Mouse (Mus musculus) right cerebral cortex, postnatal 4 days (tissue): ENCODE measurements around the gene Abcc2.

Experiments
- DNase-seq: peaks from one replicate; pipeline ENCODE4 v3.0.0-alpha.2; 2022

The Abcc2 gene

DNA sequence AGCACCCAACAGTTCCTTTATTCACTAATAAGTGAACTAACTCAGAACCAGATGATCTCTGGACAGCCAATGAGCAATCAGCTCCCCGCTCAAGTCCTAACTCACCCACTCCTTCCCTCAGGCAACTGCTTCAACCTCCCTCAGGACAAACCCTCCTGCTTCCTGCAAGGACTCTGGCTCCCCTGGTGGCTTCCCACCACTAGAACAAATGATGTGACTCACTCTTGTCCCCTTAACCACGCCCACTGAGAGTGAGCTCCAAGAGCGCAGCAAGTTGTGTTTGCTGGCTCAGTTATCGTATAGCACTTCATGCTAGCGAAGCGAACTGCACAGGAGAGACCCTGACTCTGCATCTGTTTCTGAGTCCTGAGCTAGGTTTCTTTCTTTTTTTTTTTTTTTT lies 75.4 kb downstream of the Abcc2 start:
- DNase-seq: no peak

DNA sequence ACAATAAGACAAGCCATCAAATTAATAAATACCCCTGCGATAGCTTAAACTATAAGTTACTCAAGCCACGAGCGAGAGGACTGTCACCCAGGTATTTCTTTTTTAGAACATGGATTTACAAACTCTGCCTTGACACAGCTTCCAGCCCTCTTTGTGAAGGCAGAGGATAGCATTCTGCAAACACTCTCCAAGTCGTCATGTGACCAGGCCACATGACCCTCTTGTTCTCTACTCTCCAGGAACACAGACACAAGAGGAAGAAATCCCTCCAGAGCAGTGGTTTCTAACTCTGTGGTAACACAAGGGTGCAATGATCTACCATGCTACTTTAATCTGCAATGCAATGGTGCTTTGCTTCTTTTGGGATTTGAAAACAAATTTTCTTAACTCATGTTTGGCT lies 88.4 kb downstream of the Abcc2 start:
- DNase-seq: no peak

DNA sequence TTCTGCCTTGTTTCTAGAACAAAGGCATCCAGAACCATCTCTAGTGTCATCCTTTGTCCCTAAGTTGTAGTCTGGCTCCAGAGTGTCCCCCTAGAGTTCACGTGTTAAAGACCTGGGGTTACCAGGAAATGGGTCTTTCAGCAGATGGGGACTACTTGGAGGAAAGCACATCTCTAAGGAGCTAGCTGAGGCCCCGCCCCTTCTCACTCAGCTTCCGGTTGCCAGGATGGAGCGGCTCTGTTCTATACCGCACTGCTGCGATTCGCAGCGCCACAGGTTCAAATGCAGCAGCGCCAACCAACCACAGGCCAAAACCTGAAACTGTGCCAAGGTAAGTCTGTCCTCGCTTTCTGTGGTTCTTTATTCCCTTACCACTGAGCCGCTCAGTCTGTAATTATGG lies 92.4 kb downstream of the Abcc2 start:
- no peak for DNase-seq

DNA sequence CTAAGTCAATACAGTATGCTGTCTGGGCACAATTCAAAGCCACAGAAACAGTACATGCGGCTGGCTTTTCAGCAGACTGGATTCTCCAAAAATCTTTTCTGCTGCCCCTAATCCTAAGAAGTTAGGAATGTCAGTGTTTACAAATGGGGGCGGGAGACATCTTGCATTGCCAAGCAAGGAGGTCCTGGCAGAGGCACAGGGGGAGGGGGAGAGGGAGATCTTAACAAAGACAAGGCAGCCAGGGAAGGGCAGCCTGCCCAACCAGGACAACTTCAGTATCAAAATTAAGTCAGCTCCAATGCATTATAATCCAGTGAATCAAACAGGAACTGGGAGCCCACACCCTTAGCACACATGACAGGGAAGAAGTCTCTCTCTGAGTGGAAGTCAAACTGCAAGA lies 94.0 kb downstream of the Abcc2 start:
- DNase-seq: peak; percentile 45

DNA sequence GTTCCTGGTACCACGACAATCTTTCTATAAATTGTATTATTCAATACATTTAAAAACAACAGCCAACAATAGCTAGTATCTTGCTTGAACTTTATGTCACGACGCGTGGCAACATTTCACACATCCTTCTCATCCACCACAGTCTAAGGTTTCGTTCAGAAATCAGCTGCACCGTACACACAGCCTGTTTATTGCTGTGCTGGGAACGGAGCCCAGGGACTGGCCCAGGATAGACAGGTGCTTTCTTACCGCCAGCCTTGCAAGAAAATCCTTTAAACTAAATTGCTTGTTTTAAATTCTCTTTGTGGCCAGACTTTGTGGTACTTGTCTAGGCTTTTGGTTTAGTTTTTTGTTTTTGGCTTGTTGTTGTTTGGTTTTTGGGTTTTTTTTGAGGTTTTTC lies 95.4 kb downstream of the Abcc2 start:
- DNase-seq: no peak

DNA sequence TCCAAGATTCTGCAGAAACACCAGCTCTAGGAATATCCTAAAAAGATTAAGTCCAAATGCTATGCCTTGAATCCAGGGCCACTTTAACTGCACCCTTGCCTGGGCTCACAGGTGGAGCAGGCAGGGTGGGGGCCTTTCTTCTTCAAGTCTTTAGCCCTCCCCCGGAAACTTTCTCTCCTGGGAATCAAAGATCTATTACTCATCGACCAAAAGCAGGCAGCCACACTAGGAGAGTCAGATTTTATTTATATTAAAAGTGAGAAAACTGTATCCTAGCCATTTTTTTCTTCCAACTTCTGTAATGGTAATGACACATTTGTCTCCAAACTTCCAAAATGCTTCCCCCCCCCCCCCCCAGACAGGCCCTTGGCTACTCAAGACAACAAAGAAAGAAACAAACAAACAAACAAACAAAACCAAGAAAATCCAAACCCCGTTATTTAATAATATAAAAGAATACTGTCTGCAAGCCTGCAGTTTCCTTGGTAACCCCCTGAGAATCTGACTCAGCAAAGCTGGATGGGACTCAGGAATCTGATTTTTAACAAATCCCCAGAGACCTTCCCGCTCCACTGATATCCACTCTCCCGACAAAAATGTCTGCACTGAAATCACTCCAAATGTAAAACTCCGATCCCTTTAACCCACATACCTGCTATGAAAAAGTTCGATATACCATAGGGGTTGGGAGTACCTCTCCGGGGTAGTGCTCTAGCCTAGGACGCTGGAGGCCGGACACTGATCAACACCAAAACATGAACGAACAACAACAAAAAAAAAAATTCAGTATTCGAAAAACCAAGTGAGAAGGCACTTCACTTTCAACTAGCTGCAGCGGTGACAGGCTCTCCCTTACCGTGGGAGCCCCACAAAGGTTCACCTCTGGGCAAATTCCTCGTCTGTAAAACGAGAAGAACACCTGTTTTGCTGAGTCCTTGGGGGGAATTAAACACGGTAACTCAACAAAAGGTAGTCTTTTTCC lies 96.4 kb downstream of the Abcc2 start:
- DNase-seq: no peak

DNA sequence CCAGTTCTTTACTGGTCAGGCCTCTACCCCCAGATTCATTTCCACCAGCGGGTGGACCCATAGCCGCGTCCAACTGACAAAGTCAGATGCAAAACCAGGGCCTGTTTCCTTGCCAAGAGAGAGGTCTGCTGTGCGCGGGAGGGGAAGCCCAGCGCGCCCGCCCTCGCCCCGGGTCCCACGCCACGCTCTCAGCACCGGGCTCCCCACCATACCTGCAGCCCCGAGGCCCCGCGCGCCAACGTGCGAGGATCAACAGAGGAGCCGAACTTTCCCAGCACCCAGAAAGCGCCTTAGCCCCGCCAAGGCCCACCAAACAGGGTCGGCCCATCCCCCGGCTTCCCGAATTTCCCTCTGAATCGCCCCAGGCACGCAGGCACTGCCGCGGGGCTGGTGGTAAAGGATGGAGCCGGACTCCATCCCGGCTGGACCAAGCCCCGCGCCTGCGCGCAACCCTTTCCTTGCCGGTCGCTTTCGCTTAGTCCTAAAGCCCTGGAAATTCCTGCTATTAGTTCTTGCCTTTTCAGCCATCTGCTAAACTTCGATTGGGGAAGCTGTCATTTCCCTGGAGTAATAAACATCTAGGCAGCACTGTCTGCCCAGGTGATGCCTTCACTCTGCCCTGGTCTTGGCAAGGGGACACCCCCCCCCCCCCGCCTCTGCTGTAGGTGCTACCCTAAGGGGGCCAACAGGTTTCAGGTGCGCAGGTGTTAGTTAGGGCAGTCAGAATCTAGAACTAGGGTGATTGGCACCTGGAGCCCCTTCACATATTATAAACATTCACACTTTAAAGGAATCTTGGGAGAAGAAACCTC lies 97.6 kb downstream of the Abcc2 start:
- peak; percentile 82 for DNase-seq

DNA sequence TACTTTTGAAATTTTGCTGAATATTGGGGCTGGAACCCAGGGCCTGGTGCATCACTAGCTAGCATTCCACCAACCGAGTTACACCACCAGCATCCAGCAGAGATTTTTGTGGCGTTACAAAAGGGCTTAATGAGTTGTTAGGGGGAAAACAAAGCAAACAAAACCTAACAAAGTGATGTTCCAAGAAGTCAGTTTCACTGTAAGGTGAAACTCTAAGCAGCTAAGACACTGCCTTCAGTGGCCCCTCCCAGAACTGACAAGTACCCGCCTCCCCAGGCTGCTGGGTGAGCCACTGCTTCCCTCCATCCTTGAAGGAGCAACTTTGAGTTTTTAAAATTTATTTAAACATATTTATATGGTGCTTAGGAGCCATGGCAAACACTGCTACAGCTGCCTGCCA lies 98.4 kb downstream of the Abcc2 start:
- DNase-seq: no peak

DNA sequence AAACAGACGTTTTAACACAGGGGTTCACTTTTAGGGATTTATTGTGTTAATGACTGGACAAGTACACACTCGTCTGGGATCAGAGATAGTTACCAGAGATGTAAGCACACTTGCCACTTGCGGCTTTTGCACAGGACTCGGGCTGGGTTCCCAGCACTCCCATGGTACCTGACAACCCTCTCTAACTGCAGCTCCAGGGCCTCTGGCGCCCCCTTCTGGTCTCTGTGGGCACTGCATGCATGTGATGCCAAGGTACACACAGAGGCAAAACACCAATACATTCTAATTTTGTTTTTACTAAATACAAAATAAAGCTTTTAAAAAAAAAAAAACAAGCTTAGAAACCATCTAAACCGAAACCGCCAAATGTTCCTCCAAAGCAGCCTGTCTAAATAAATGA lies 99.6 kb downstream of the Abcc2 start:
- peak; percentile 17 for DNase-seq

DNA sequence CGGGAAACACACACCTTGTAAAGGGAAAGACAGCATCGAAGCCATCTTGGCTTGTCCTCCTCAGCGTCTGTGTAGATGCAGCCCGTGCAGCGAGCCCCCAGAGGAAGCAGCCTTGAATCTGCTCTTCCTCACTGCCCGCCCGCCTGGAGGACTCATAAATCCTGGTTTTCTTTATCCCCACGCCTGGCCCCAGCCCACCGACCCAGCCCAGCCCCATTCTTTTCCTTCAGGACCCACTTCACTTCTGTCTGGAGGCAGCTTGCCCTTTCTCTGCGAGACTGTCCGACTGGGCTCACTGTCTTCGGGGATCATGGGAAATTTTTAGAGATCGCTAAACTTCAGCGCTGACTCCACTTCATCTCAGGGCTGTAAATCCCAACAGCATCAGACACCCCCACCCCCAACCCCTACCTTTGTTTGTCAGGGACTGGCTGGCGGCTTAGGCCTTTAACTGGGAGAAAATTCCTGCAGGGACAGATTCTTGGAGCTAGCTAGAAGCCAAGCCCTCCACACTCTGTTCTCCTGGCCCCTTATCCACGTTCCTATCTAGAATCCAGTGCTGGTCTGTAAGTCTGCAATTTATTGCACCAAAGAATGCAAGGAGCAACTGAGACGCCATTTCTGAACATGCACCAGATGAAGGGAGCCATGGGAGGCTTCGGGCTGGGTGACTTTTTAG lies 101.0 kb downstream of the Abcc2 start:
- peak; percentile 38 for DNase-seq

DNA sequence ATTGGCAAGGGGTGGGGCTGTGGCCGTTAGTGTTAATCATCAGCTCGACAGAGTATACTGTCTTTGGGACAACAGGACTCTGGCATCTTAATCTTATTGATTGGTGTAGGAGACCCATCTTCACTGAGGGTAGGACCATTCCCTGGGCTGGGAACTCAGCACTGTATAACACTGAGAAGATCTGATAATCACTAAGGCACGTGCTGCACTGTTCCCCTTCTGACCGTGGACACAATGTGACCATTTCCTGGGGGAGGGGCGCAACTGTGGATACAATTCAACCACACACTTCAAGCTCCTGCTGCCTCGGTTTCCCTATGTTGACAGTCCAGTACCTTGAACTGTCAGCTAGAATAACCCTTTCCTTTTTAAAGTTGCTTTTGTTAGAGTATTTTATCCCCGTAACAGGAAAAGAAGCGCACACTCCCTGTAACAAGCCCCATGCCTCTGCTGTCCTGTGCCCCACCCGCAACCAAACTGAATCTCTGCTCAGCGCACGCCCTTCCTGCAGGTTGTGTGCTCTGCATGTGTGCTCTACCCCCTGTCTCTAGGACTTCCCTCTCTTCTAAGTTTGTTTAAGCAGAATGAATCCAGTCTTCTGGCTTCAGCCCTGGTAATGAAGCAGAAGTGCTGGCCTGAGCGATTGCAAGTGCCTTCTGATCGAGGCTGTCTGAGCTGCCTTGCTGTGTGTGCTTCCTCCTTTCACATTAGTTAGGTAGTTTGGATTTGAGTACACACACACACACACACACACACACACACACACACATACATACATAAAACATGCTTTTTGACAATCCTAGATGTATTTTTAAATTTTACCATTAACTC lies 102.9 kb downstream of the Abcc2 start:
- DNase-seq: no peak

DNA sequence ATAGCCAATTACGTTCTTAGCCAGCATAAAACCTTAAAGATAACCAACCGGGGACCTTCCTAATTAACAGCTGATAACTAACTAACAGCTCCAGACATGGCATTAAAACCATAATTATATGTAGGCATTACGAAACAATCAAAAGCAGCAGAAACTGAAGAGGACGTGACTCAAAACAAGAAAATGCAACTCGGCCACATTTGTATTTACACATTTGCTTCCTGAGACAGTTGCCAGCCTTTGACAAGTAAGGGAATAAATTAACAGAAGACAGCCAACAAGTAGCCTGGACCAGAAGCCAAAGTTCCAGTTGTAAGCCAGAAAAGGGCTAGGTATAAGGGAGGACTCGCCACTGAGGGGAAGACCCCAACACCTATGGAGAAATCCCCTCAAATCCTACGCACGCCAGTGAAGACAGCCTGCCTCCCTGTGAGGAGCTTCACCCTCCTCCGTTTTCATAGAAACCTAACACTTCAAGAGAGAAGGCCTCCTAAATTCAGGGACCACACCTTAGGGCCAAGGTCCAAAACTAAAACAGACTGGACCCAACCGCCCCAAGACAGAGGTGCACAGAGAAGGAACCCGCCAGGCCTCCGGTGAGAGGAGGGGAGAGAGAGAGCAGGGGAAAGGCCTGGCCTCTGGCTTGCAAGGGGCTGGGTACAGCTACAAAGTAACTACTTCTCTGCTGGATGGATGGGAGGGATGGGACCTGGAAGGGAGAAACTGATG lies 104.5 kb downstream of the Abcc2 start:
- no peak for DNase-seq

DNA sequence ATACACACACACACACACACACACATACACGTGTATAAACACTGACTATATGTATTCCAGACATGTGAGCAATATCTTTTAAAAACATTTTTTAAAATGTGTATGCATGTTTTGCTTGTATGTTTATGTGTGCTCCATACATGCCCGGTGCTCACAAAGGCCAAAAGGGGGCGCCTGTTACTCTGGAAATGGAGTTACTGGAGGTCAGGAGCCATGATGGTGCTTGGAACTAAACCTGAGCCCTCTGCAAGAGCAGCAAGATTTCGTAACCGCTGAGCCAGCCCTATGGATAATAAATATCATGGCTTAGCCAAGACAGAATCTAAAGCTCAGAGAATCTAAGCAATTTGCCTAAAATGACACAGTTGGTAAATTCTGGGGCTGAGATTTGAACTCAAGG lies 105.2 kb downstream of the Abcc2 start:
- DNase-seq: no peak

DNA sequence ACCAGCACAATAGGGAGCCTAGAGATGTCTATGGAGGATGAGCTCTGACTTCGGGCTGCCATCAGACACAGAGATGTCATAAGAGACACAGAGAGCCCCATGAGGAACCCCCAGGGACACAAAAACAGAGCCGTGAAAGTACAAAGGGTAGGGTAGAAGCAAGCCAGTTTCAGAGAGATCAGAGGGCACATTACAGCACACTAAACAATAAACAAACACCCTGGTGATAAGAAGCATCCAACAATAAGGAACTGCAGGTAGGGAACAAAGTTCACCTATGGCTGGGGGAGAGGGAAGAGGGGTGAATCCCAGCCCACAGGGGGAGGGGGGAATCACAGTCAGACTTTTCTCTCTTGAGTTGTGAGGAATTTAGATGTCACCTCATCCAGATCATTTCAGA lies 105.7 kb downstream of the Abcc2 start:
- no peak for DNase-seq
